Mouse (Mus musculus): Measurements from ENCODE around the gene Olfr655.

DNA sequence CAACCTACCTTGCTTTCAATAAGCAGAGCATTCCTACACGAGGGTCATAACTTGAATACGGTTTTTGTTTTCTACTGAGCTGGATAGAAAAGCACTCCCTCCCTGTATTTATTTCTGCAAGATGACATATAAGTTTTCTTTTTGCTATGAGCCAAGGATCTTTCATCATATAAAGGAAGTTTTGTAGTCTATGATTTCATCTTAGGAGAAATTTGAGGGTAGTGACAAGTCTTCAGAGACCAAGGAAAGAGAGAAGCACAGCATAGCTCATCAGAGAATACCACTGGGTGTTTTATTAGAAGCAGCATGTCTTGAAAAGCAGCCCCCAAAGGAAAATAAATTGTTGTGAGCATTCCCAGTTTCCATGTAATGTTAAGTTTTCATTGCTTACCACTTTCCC lies at the start of gene Olfr655:
- no peak for TF ChIP-seq MAFK (IDR thresholded peaks at IDR 0.05; ENCODE audit: insufficient read depth, low read depth, low read length)
- no peak for TF ChIP-seq CHD2 (IDR thresholded peaks at IDR 0.05; ENCODE audit: low read depth, low read length)
- TF ChIP-seq ZC3H11A (IDR thresholded peaks at IDR 0.05; ENCODE audit: borderline replicate concordance, low read depth, low read length): no peak
- no peak for TF ChIP-seq HCFC1 (IDR thresholded peaks at IDR 0.05; ENCODE audit: borderline replicate concordance, insufficient read depth, low read length)

Measured in ES-E14 (cell line).